Mouse (Mus musculus) midbrain, embryonic 15.5 days (tissue): ENCODE results near the gene Cldn13. TPM values are rescaled to one million over a fixed set of nuclear protein-coding genes. Genes with fewer than 3 reads are reported as not detected.
A peak's percentile ranks its signal among the peaks of the same experiment; 100 is the strongest.

Experiments
- ATAC-seq: fragments of 200-750 bp; cut with Nextera tagmentation; replicated peaks from 2 replicates; pipeline ENCODE4 v1.8.0; 2017; ENCODE audit warnings: moderate TSS enrichment
- H3K27ac ChIP-seq: fragments of 300-500 bp; sonication (generic); 2 replicates; pipeline ENCODE4 v1.5.1; 2015; ENCODE audit warnings: mild to moderate bottlenecking, inconsistent platforms
- H3K27me3 ChIP-seq: fragments of 300-500 bp; sonication (generic); replicated peaks from 2 replicates; pipeline ENCODE4 v1.6.1; 2015; ENCODE audit warnings: inconsistent platforms
- H3K36me3 ChIP-seq: fragments of 300-500 bp; sonication (generic); replicated peaks from 2 replicates; pipeline ENCODE4 v1.6.1; 2015; ENCODE audit warnings: inconsistent platforms
- H3K4me1 ChIP-seq: fragments of 300-500 bp; sonication (generic); 2 replicates; pipeline ENCODE4 v1.6.1; 2015; ENCODE audit warnings: inconsistent platforms
- H3K4me2 ChIP-seq: fragments of 300-500 bp; sonication (generic); 2 replicates; pipeline ENCODE4 v1.6.1; 2015; ENCODE audit warnings: inconsistent platforms, mild to moderate bottlenecking, moderate library complexity
- H3K4me3 ChIP-seq: fragments of 300-500 bp; sonication (generic); 2 replicates; pipeline ENCODE4 v1.5.1; 2015; ENCODE audit warnings: mild to moderate bottlenecking, inconsistent platforms
- H3K9ac ChIP-seq: fragments of 300-500 bp; sonication (generic); 2 replicates; pipeline ENCODE4 v1.6.1; 2015; ENCODE audit warnings: mild to moderate bottlenecking, inconsistent platforms
- H3K9me3 ChIP-seq: fragments of 300-500 bp; sonication (generic); 2 replicates; pipeline ENCODE4 v1.6.1; 2016; ENCODE audit warnings: inconsistent platforms
- WGBS: fragments of 180-500 bp; shearing (Covaris S2); methylation state at CpG from one replicate; pipeline ENCODE4 v1.1.7; 2015; ENCODE audit warnings: mixed read lengths; 5-methylcytosine and 5-hydroxymethylcytosine counted together
- polyA plus RNA-seq: library from polyadenylated mRNA; unstranded; fragments of >200 nt; fragmentation: Nextera tagmentation; extraction: Ambion mirVana; gene quantifications from 2 replicates; pipeline ENCODE4 v1.2.1, GENCODE M21; 2015

The Cldn13 gene
- polyA plus RNA-seq, 1 experiment from 2014 or later: not detected

DNA sequence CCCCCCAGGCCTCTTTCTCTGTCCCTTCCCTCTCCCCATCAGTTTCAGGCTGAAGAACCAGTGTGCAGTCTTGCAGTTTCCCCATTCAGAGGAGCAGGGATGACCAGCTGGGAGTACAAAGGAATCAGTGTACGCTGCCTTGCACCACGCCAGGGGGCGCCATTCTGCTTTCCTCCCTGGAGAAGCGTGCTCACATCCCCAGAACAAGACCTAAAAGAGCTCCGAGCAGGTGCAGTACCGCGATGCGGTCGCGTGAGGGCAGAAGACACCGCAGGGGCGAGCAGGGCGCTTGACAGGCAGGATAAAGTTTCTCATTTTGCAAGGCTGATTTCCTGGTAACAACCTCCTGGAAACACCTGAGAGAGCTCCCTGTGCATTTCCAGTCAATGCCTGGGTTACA, 8.2 kb downstream of the Cldn13 start:
- Histone ChIP-seq H3K9ac (no peak overlapping the region), H3K27ac (no peak overlapping the region), H3K4me1 (0 out of 2 replicates have a peak, but pooled peaks cover 5% of the 10 kb centered on the region), H3K4me3 (no peak overlapping the region), H3K27me3 (no peaks in the 10 kb centered on the region), H3K4me2 (no peak overlapping the region), H3K36me3 (no peaks in the 10 kb centered on the region), H3K9me3 (no peaks in the 10 kb centered on the region)
- WGBS: 1% methylated on average over 13 of the region's 13 CpGs
- no peak; the same call in 1 of the 2 replicates for ATAC-seq

- WGBS: 82% methylated on average over 6 of the region's 6 CpGs
- no peak within 1 kb of the TSS for H3K9ac ChIP-seq
- H3K27me3 ChIP-seq: no peaks in the 10 kb centered on the region
- no peak for ATAC-seq
- H3K36me3 ChIP-seq: no peaks in the 10 kb centered on the region
- no peak within 1 kb of the TSS for H3K27ac ChIP-seq
- no peaks in the 10 kb centered on the region for H3K9me3 ChIP-seq
- peaks cover 5% of the 10 kb centered on the region; the same call in 1 of the 2 replicates for H3K4me1 ChIP-seq
- no peak within 1 kb of the TSS for H3K4me3 ChIP-seq
- no peak within 1 kb of the TSS for H3K4me2 ChIP-seq
Measured at GRCm38 (mm10) chr5:134906633-134907032, 8.7 kb downstream of the Cldn13 start, which contains the start of gene Tmem270. TSS of gene Tmem270 (minus strand) at chr5:134906733.

GRCm38 (mm10) chr5:134901644-134902027, 13.7 kb downstream of the Cldn13 start:
- no peak for ATAC-seq
- no peak overlapping the region for H3K4me2 ChIP-seq
- H3K36me3 ChIP-seq: no peaks in the 10 kb centered on the region
- H3K9me3 ChIP-seq: no peaks in the 10 kb centered on the region
- H3K4me1 ChIP-seq: peaks cover 7% of the 10 kb centered on the region
- no peak overlapping the region for H3K4me3 ChIP-seq
- H3K27me3 ChIP-seq: no peaks in the 10 kb centered on the region
- WGBS: 75% methylated on average over 8 of the region's 8 CpGs
- H3K9ac ChIP-seq: no peak overlapping the region
- no peak overlapping the region for H3K27ac ChIP-seq

- Histone ChIP-seq H3K27ac (no peak overlapping the region), H3K36me3 (no peaks in the 10 kb centered on the region), H3K27me3 (no peaks in the 10 kb centered on the region), H3K9ac (no peak overlapping the region), H3K4me3 (no peak overlapping the region), H3K4me1 (peaks cover 7% of the 10 kb centered on the region), H3K4me2 (no peak overlapping the region), H3K9me3 (no peaks in the 10 kb centered on the region)
- peak; percentile 37; the same call in 1 of the 2 replicates for ATAC-seq
- WGBS: 42% methylated on average over 12 of the region's 12 CpGs
Measured at GRCm38 (mm10) chr5:134901012-134901643, 14.2 kb downstream of the Cldn13 start.

- Histone ChIP-seq H3K27me3 (no peaks in the 10 kb centered on the region), H3K9ac (no peak overlapping the region), H3K4me1 (peaks cover 7% of the 10 kb centered on the region), H3K4me2 (no peak overlapping the region), H3K27ac (no peak overlapping the region), H3K4me3 (no peak overlapping the region), H3K36me3 (no peaks in the 10 kb centered on the region), H3K9me3 (no peaks in the 10 kb centered on the region)
- 80% methylated on average over 17 of the region's 17 CpGs for WGBS
- no peak for ATAC-seq
Measured at GRCm38 (mm10) chr5:134897596-134897995, 17.7 kb downstream of the Cldn13 start.

DNA sequence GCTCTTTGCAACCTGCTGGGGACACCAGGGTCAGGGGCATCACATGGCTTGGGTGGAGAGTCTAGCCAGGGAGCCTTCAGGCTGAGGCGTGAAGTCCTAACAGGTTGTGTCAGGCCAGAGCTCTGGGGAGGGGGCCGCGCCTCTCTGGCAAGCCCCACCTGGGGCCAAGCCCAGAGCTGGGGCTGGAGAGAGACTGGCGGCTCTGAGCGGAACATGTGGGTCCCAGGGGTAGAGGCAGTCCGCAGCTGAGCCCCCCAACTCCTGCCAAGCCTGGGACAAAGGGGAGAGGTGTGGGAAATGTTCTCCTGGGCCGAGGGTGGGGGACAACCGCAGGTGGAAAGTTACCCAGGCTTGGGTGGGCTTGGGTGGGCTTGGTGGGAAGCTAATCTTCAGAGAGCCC, 18.4 kb downstream of the Cldn13 start:
- H3K27me3 ChIP-seq: no peaks in the 10 kb centered on the region
- no peak overlapping the region for H3K4me2 ChIP-seq
- no peaks in the 10 kb centered on the region for H3K36me3 ChIP-seq
- WGBS: 77% methylated on average over 8 of the region's 8 CpGs
- peaks cover 7% of the 10 kb centered on the region for H3K4me1 ChIP-seq
- H3K9me3 ChIP-seq: no peaks in the 10 kb centered on the region
- ATAC-seq: no peak
- no peak overlapping the region for H3K9ac ChIP-seq
- no peak overlapping the region for H3K27ac ChIP-seq
- no peak overlapping the region for H3K4me3 ChIP-seq

DNA sequence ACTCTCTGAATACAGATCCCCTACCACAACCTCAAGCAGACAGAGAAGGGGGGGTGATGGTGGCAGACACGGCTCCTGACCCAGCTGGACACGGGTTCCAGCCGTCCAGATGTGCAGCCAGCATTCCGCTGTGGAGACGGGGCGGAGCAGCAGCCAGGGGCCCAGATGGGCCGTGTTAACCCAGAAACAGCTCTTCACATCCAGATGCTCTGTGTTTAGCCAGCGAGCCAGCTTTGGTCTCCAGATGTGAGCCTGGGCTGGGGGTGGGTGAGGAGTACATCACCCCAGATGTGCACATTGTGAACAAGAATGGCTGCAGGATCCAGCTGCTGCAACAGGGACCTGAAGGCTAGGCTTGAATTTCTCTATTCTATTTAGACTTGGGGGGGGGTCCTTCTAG, 20.0 kb downstream of the Cldn13 start:
- WGBS: 82% methylated on average over 8 of the region's 8 CpGs
- no peak overlapping the region for H3K9ac ChIP-seq
- H3K27me3 ChIP-seq: no peaks in the 10 kb centered on the region
- no peak for ATAC-seq
- H3K36me3 ChIP-seq: no peaks in the 10 kb centered on the region
- H3K9me3 ChIP-seq: no peaks in the 10 kb centered on the region
- H3K4me1 ChIP-seq: no peaks in the 10 kb centered on the region
- H3K27ac ChIP-seq: no peak overlapping the region
- no peak overlapping the region for H3K4me3 ChIP-seq
- H3K4me2 ChIP-seq: no peak overlapping the region

DNA sequence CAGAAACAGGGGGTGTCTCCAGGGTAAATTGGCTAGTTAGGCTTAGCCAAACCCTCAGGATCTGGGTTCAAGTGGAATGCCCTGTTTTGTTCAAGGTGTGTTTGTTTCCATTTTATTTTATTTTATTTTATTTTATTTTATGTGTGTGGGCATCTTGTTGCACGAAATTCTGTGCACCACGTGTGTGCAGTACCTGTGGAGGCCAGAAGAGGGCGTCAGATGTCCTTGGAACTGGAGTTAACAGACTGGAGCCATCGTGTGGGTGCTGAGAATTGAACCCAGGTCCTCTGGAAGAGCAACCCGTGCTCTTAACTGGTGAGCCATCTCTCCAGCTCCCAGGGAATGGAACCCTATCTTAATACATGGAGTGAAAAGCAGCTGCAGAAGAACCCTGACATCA, 22.6 kb downstream of the Cldn13 start:
- no peaks in the 10 kb centered on the region for H3K9me3 ChIP-seq
- 79% methylated on average over 5 of the region's 5 CpGs for WGBS
- H3K4me2 ChIP-seq: no peak overlapping the region
- no peak overlapping the region for H3K27ac ChIP-seq
- H3K4me1 ChIP-seq: no peaks in the 10 kb centered on the region
- H3K36me3 ChIP-seq: no peaks in the 10 kb centered on the region
- no peak for ATAC-seq
- H3K4me3 ChIP-seq: no peak overlapping the region
- no peaks in the 10 kb centered on the region for H3K27me3 ChIP-seq
- H3K9ac ChIP-seq: no peak overlapping the region

DNA sequence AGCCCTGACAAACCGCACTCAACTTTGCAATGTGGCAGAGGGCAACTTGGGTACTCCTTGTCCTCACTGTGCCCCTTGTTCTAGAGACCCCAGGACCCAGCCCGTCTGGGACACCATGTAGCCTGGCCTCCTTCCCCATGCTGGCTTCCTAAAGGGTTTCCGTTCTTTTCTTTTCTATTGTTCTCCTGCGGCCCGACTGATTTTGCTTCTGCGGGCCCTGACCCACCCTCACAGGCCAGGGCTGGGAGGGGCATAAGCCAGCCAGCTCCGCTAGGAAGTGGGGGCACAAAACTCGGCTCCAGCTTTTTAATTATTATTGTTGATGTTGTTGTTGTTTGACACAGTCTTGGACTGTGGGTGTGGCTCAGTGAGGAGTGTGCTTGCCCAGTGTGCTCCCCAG, 23.8 kb downstream of the Cldn13 start:
- WGBS: 59% methylated on average over 8 of the region's 8 CpGs
- ATAC-seq: no peak

DNA sequence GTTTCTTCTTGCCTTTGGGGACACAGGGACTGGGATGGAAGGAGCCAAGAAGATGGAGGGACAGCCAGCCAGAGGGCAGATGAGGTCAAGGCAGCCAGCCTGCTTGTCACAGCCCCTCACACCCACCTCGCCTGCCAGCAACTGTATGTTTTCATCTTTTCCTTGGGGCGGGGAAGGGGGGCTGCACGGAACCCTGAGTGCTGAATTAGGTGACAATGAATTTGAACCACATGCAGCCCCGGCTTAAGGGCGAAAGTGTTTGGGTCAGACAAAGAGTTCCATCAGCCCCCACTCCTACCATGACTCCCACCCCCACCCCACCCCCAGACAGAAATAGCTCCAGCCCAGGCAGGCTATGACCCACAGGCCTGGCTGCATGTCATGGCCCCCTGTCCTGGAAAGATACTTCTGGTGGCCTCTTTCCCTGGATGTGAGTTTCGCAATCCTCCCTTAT, 24.7 kb downstream of the Cldn13 start:
- Histone ChIP-seq H3K27me3 (no peaks in the 10 kb centered on the region), H3K27ac (no peak overlapping the region), H3K9me3 (no peaks in the 10 kb centered on the region), H3K4me3 (no peak overlapping the region), H3K9ac (no peak overlapping the region), H3K36me3 (no peaks in the 10 kb centered on the region), H3K4me1 (no peaks in the 10 kb centered on the region), H3K4me2 (no peak overlapping the region)
- 92% methylated on average over 6 of the region's 6 CpGs for WGBS
- no peak for ATAC-seq

More for the DNA sequence above, 23.8 kb downstream of the Cldn13 start:
- no peaks in the 10 kb centered on the region for H3K9me3 ChIP-seq
- H3K36me3 ChIP-seq: no peaks in the 10 kb centered on the region
- H3K4me2 ChIP-seq: no peak overlapping the region
- no peak overlapping the region for H3K27ac ChIP-seq
- no peaks in the 10 kb centered on the region for H3K4me1 ChIP-seq
- no peak overlapping the region for H3K4me3 ChIP-seq
- H3K9ac ChIP-seq: no peak overlapping the region
- H3K27me3 ChIP-seq: no peaks in the 10 kb centered on the region

DNA sequence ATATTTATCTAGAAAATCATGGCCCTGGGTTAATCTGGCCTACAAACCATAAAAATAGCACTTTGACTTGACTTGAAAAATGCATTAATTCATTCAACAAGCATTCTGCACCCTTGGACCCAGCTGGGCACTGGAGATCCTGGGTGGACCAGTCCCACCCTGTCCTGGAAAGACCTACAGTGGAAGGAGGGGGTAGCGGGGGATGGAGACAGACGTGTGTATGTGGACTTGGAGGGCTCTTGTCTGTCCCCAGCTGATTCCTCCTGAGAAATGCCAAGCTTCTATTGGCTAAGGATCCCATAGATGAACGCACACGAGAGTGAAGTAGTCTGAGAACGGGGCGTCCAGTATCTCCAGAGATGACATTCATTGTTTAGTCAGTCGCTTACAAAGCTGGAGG, 26.8 kb downstream of the Cldn13 start:
- H3K4me3 ChIP-seq: no peak overlapping the region
- no peak overlapping the region for H3K27ac ChIP-seq
- H3K9me3 ChIP-seq: no peaks in the 10 kb centered on the region
- ATAC-seq: no peak
- H3K27me3 ChIP-seq: no peaks in the 10 kb centered on the region
- 87% methylated on average over 7 of the region's 7 CpGs for WGBS
- no peaks in the 10 kb centered on the region for H3K36me3 ChIP-seq
- H3K4me2 ChIP-seq: no peak overlapping the region
- no peak overlapping the region for H3K9ac ChIP-seq
- H3K4me1 ChIP-seq: no peaks in the 10 kb centered on the region

DNA sequence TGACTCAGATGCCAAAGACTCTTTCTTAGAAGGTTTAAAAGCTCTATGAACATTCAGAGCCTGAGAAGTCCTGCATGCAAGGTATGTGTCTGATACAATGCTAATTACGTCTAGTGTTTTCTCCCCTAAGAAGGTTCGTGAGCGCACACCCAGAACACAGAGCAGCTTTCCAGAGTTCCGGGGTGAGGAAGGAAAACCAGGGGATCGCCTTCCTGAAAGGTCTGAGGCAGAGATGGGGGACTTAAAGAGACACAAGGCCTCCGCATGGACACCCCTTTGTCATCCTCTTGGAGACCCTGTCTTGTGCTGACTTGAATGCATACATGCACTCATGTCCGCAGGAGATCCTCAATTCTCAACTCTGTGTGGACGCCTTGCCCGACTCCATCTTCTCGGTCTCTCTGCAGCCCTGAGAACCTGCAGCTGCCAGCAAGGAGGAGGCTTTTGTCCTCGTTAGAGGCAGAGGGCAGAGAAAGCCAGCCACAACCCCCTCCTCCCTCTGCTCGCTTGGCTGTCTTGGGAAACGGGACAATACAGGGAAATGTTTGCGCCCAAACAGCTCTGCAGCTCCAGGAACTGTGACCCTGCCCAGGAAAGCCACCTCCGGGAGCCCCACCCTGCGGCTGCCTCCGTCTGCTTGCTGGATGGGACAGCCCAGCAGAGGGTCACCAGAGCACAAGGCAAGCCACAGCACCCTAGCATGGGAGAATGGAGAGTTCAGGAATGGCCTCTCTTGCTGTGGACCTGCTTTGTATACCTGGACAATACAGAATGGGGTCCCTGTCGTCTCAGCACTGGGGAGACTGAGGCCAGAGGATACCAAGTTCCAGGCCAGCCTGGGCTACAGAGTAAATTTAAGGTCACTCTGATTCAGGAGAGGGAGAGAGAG, 27.6 kb downstream of the Cldn13 start:
- Histone ChIP-seq H3K9ac (no peak overlapping the region), H3K4me1 (no peaks in the 10 kb centered on the region), H3K4me2 (no peak overlapping the region), H3K9me3 (no peaks in the 10 kb centered on the region), H3K4me3 (no peak overlapping the region), H3K36me3 (no peaks in the 10 kb centered on the region), H3K27me3 (no peaks in the 10 kb centered on the region), H3K27ac (no peak overlapping the region)
- ATAC-seq: no peak
- WGBS: 49% methylated on average over 18 of the region's 18 CpGs
